Mouse (Mus musculus) ES-Bruce4 (cell line): ENCODE results near the gene Rhoq.

Source experiments
- CTCF ChIP-seq: IDR thresholded peaks from one replicate; pipeline ENCODE4 v1.8.1; 2011; ENCODE audit warnings: low read depth, low read length
- EP300 ChIP-seq: IDR thresholded peaks from 2 replicates; pipeline ENCODE4 v1.6.1; 2011; ENCODE audit warnings: low read depth, low read length; ENCODE audit not compliant: insufficient read depth
- POLR2A ChIP-seq: IDR thresholded peaks from one replicate; pipeline ENCODE4 v1.8.1; 2011; ENCODE audit warnings: low read length; ENCODE audit not compliant: insufficient read depth

GRCm38 (mm10) chr17:87036141-87037073 lies 73.5 kb downstream of the Rhoq start:
- TF ChIP-seq EP300 (no peak), CTCF (peak; percentile 51), POLR2A (no peak)
